Mouse (Mus musculus): Measurements from ENCODE around the gene Tnfrsf25. TPM values are rescaled to one million over a fixed set of nuclear protein-coding genes. Genes with fewer than 3 reads are reported as not detected.

The Tnfrsf25 gene
- polyA plus RNA-seq, 1 experiment from 2014 or later, result 1.4 TPM

- peak overlapping the region; percentile 43 for H3K9ac ChIP-seq (replicated peaks; ENCODE audit: low read depth)
- no peak for DNase-seq (ENCODE audit: low spot score)
- peak; percentile 22; the same call in 1 of the 2 replicates for ATAC-seq
These were observed 18.8 kb upstream of the Tnfrsf25 start for GRCm38 (mm10) chr4:152096927-152097326.

DNA sequence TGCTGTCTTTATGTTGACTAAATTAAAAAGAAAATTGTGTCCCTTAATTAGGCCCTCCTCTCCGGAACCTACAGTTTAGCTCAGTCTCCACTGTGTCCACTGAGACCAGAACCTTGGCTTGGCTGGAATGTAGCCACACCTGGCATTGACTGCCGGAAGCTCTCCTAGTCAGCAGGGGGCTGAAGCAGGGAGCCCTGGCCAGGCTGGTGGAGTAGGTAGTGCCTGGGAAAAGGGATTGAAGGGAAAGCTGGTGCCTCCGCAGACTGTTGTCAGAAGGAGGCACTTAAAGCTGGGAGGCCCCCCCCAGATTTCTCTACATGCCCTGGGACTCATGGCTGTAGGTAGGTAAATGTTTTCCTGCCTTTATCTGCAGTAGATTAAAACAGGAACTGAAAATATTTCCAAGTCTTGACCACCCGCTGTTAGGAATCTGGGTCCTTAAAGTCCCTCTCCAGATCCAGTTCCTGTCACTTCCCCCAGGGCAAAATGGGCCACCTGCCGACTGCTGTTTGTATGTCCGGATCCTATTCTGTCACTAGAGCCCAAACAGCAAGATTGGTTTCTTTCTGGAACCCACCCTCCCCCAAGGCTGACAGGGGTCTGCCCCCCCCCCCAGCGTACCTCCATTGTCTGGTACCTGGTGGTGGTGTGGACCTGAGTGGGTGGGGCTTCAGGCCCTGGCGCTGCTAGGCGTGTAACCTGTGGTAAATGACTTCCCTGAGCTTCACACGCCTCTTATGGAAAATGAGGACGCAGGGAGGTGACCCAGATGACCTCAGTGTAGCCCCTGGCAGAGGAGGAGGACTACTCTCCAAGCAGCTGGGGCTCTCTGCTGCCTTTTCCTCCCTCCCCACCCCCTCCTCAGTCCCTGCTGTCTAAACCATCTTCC, 17.6 kb upstream of the Tnfrsf25 start:
- 27% methylated on average over 11 of the region's 11 CpGs for WGBS
- peak; percentile 47 for ATAC-seq
- peak; percentile 67 for DNase-seq (ENCODE audit: low spot score)

More at GRCm38 (mm10) chr4:152096927-152097326, 18.8 kb upstream of the Tnfrsf25 start:
- H3K27ac ChIP-seq (ENCODE audit: low read length), result peak overlapping the region; percentile 78
- TF ChIP-seq EP300 (IDR thresholded peaks at IDR 0.05) (no peak), CTCF (IDR thresholded peaks at IDR 0.05) (no peak)
- no peaks in the 10 kb centered on the region for H3K27me3 ChIP-seq (replicated peaks; ENCODE audit: insufficient read depth, low read length)
- H3K9me3 ChIP-seq (ENCODE audit: low read length), result no peaks in the 10 kb centered on the region
- WGBS, result 42% methylated on average over 5 of the region's 6 CpGs
- H3K4me1 ChIP-seq (ENCODE audit: insufficient read depth, low read depth, low read length), result peaks cover 8% of the 10 kb centered on the region
- H3K4me2 ChIP-seq (replicated peaks; ENCODE audit: low read depth, low read length), result peak overlapping the region; percentile 52
- no peaks in the 10 kb centered on the region for H3K36me3 ChIP-seq (ENCODE audit: insufficient read depth, low read length)
- peak overlapping the region; percentile 31 for H3K4me3 ChIP-seq (ENCODE audit: low read depth, low read length)

GRCm38 (mm10) chr4:152100541-152100940, 15.2 kb upstream of the Tnfrsf25 start:
- Histone ChIP-seq H3K9me3 (ENCODE audit: low read length) (no peaks in the 10 kb centered on the region), H3K4me1 (ENCODE audit: insufficient read depth, low read depth, low read length) (peaks cover 9% of the 10 kb centered on the region), H3K36me3 (ENCODE audit: insufficient read depth, low read length) (peaks cover 11% of the 10 kb centered on the region), H3K4me3 (ENCODE audit: low read depth, low read length) (no peak overlapping the region), H3K9ac (replicated peaks; ENCODE audit: low read depth) (no peak overlapping the region), H3K27ac (ENCODE audit: low read length) (peak overlapping the region; percentile 32; the same call in 1 of the 2 replicates), H3K4me2 (replicated peaks; ENCODE audit: low read depth, low read length) (no peak overlapping the region), H3K27me3 (replicated peaks; ENCODE audit: insufficient read depth, low read length) (no peaks in the 10 kb centered on the region)
- no peak for DNase-seq (ENCODE audit: low spot score)
- WGBS, result 68% methylated on average over 11 of the region's 11 CpGs
- no peak for ATAC-seq
- TF ChIP-seq EP300 (IDR thresholded peaks at IDR 0.05) (no peak), CTCF (IDR thresholded peaks at IDR 0.05) (no peak)

More for the DNA sequence above, 17.6 kb upstream of the Tnfrsf25 start:
- no peaks in the 10 kb centered on the region for H3K27me3 ChIP-seq (replicated peaks; ENCODE audit: insufficient read depth, low read length)
- H3K9me3 ChIP-seq (ENCODE audit: low read length), result no peaks in the 10 kb centered on the region
- H3K4me1 ChIP-seq (ENCODE audit: insufficient read depth, low read depth, low read length), result peaks cover 9% of the 10 kb centered on the region
- H3K4me2 ChIP-seq (replicated peaks; ENCODE audit: low read depth, low read length), result peak overlapping the region; percentile 52
- TF ChIP-seq EP300 (IDR thresholded peaks at IDR 0.05) (no peak), CTCF (IDR thresholded peaks at IDR 0.05) (0 out of 2 replicates have a peak, but pooled peaks have one; percentile 14)
- H3K36me3 ChIP-seq (ENCODE audit: insufficient read depth, low read length), result 0 out of 2 replicates have a peak, but pooled peaks cover under 1% of the 10 kb centered on the region
- H3K4me3 ChIP-seq (ENCODE audit: low read depth, low read length), result peak overlapping the region; percentile 31
- peak overlapping the region; percentile 78 for H3K27ac ChIP-seq (ENCODE audit: low read length)
- H3K9ac ChIP-seq (replicated peaks; ENCODE audit: low read depth), result no peak overlapping the region

- 33% methylated on average over 7 of the region's 7 CpGs for WGBS
- no peak for TF ChIP-seq EP300 (IDR thresholded peaks at IDR 0.05)
- TF ChIP-seq CTCF (IDR thresholded peaks at IDR 0.05), result no peak
- Histone ChIP-seq H3K27ac (ENCODE audit: low read length) (peak overlapping the region; percentile 32; the same call in 1 of the 2 replicates), H3K4me3 (ENCODE audit: low read depth, low read length) (no peak overlapping the region), H3K9me3 (ENCODE audit: low read length) (no peaks in the 10 kb centered on the region), H3K36me3 (ENCODE audit: insufficient read depth, low read length) (peaks cover 11% of the 10 kb centered on the region), H3K27me3 (replicated peaks; ENCODE audit: insufficient read depth, low read length) (no peaks in the 10 kb centered on the region), H3K4me1 (ENCODE audit: insufficient read depth, low read depth, low read length) (peaks cover 9% of the 10 kb centered on the region), H3K9ac (replicated peaks; ENCODE audit: low read depth) (no peak overlapping the region), H3K4me2 (replicated peaks; ENCODE audit: low read depth, low read length) (no peak overlapping the region)
- DNase-seq (ENCODE audit: low spot score) (peak; percentile 74), ATAC-seq (peak; percentile 2; the same call in 1 of the 2 replicates)
These were observed 14.6 kb upstream of the Tnfrsf25 start for GRCm38 (mm10) chr4:152101081-152101653.

- Histone ChIP-seq H3K9me3 (ENCODE audit: low read length) (no peaks in the 10 kb centered on the region), H3K36me3 (ENCODE audit: insufficient read depth, low read length) (peaks cover 11% of the 10 kb centered on the region), H3K27ac (ENCODE audit: low read length) (no peak overlapping the region), H3K4me2 (replicated peaks; ENCODE audit: low read depth, low read length) (no peak overlapping the region), H3K27me3 (replicated peaks; ENCODE audit: insufficient read depth, low read length) (no peaks in the 10 kb centered on the region), H3K4me3 (ENCODE audit: low read depth, low read length) (no peak overlapping the region), H3K9ac (replicated peaks; ENCODE audit: low read depth) (no peak overlapping the region), H3K4me1 (ENCODE audit: insufficient read depth, low read depth, low read length) (peaks cover 9% of the 10 kb centered on the region)
- 97% methylated on average over 16 of the region's 16 CpGs for WGBS
- no peak for TF ChIP-seq EP300 (IDR thresholded peaks at IDR 0.05)
- no peak for TF ChIP-seq CTCF (IDR thresholded peaks at IDR 0.05)
- no peak for ATAC-seq
- no peak for DNase-seq (ENCODE audit: low spot score)
These were observed 13.8 kb upstream of the Tnfrsf25 start for GRCm38 (mm10) chr4:152101921-152102320.

GRCm38 (mm10) chr4:152103025-152103424, 12.7 kb upstream of the Tnfrsf25 start:
- Histone ChIP-seq H3K4me2 (replicated peaks; ENCODE audit: low read depth, low read length) (no peak overlapping the region), H3K36me3 (ENCODE audit: insufficient read depth, low read length) (peaks cover 11% of the 10 kb centered on the region), H3K4me1 (ENCODE audit: insufficient read depth, low read depth, low read length) (peaks cover 9% of the 10 kb centered on the region), H3K4me3 (ENCODE audit: low read depth, low read length) (no peak overlapping the region), H3K9me3 (ENCODE audit: low read length) (no peaks in the 10 kb centered on the region), H3K27me3 (replicated peaks; ENCODE audit: insufficient read depth, low read length) (no peaks in the 10 kb centered on the region), H3K9ac (replicated peaks; ENCODE audit: low read depth) (no peak overlapping the region), H3K27ac (ENCODE audit: low read length) (no peak overlapping the region)
- DNase-seq (ENCODE audit: low spot score) (peak; percentile 57), ATAC-seq (no peak)
- TF ChIP-seq EP300 (IDR thresholded peaks at IDR 0.05) (no peak), CTCF (IDR thresholded peaks at IDR 0.05) (peak; percentile 91)
- WGBS, result 43% methylated on average over 7 of the region's 7 CpGs
